Mouse (Mus musculus): ENCODE measurements around the gene Tbce. TPM values are rescaled to one million over a fixed set of nuclear protein-coding genes. Genes with fewer than 3 reads are reported as not detected.
"Not testable (repeated sequence)": the region's sequence is repeated elsewhere in the genome, so short reads cannot be mapped to it uniquely, and the experiment has no call there.

Gene Tbce
- polyA plus RNA-seq, 1 experiment from 2014 or later = 56.7 TPM

DNA sequence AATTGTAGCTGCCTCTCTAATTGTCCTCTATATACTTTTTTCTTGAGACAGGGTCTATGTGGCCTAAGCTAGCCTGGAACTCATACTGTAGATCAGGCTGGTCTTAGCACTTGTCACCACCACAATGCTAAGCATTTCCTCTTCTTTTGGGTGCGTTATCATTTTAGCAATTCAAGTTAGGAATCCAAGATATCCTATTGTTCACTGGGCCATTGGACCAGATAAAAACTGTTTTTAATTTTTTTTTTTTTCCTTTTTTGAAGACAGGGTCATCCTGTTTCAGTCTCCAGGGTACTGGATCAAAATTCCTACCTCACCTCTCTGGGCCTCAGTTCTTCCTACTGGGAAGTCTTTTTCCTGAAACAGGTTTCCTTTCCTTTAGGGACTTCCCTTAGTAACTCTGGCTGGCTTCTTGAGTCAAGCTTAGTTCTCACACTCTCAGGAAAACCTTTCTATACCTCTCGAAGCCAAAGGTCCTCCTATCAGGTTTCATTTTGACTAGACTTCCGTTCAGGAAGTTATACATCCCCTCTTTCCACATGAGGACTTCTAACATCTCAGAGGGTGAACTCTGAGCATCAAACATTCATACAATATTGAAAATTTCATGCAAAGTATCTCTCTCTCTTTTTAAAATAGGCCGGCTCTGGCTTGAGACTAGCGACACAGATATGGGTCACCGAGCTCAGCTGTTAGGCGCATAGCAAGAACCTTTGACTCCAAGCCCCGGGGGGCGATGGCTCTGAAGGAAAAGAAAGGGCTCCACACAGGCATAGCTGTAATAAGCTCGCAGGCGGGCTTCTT lies 23.0 kb upstream of the Tbce start:
- peak overlapping the region; percentile 97 for H3K27ac ChIP-seq (replicated peaks)
- no peaks in the 10 kb centered on the region for H3K27me3 ChIP-seq
- peaks cover 18% of the 10 kb centered on the region for H3K4me1 ChIP-seq
- H3K9me3 ChIP-seq (replicated peaks) = no peaks in the 10 kb centered on the region
- H3K9ac ChIP-seq = peak overlapping the region; percentile 79
- peaks cover 5% of the 10 kb centered on the region; the same call in 1 of the 2 replicates for H3K36me3 ChIP-seq
- no peak for ATAC-seq (ENCODE audit: insufficient number of reproducible peaks, low FRiP score, low TSS enrichment, low read depth)
- peak overlapping the region; percentile 85 for H3K4me3 ChIP-seq (replicated peaks)
- H3K4me2 ChIP-seq (replicated peaks) = peak overlapping the region; percentile 58
- 5% methylated on average over 11 of the region's 11 CpGs for WGBS

DNA sequence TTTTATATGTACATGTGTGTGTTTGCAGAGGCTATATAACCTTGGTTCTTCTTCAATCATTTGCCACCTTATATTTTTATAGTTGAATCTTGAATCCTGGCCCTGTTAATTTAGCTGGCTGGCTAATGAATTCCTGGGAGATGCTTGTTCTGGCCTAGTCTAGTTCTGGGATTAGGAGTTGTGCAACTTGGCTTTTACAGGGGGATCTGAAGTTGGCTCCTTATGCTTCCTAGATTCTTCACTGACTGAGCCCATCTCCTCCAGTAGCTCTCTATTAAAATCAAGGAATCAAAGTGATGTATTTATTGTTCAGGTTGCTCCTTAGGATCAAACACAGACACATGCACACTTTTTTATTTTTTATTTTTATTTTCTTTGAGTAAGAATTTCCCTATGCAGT lies 20.1 kb upstream of the Tbce start:
- Histone ChIP-seq H3K4me2 (replicated peaks) (no peak overlapping the region), H3K36me3 (peaks cover 27% of the 10 kb centered on the region; the same call in 1 of the 2 replicates), H3K9ac (no peak overlapping the region), H3K4me1 (peaks cover 14% of the 10 kb centered on the region; the same call in 1 of the 2 replicates), H3K9me3 (replicated peaks) (no peaks in the 10 kb centered on the region), H3K4me3 (replicated peaks) (no peak overlapping the region), H3K27me3 (no peaks in the 10 kb centered on the region), H3K27ac (replicated peaks) (no peak overlapping the region)
- ATAC-seq (ENCODE audit: insufficient number of reproducible peaks, low FRiP score, low TSS enrichment, low read depth) = no peak

- 93% methylated on average over 3 of the region's 3 CpGs for WGBS
- 0 out of 2 replicates have a peak, but pooled peaks cover 5% of the 10 kb centered on the region for H3K4me1 ChIP-seq
- H3K9me3 ChIP-seq (replicated peaks) = no peaks in the 10 kb centered on the region
- H3K36me3 ChIP-seq = peaks cover 54% of the 10 kb centered on the region
- no peak overlapping the region for H3K4me2 ChIP-seq (replicated peaks)
- ATAC-seq (ENCODE audit: insufficient number of reproducible peaks, low FRiP score, low TSS enrichment, low read depth) = no peak
- no peak overlapping the region for H3K27ac ChIP-seq (replicated peaks)
- no peaks in the 10 kb centered on the region for H3K27me3 ChIP-seq
- no peak overlapping the region for H3K4me3 ChIP-seq (replicated peaks)
- H3K9ac ChIP-seq = no peak overlapping the region
Measured at GRCm38 (mm10) chr13:14056801-14057200, 17.4 kb upstream of the Tbce start.

DNA sequence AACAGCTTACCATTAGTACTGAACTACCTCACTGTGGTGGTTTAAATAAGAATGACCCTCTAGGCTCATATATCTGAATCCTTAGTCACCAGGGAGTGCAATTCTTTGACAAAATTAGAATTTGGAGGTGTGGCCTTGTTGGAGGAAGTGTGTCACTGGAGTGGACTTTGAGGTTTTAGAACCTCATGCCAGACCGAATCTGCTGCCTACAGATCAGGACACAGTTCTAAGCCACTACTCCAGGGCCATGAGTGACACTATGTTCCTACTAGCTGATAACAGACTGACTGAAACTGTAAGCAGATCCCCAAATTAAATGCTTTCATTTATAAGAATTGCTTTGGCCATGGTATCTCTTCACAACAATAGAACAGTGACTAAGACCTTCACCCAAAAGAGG lies 10.4 kb upstream of the Tbce start:
- no peak overlapping the region for H3K9ac ChIP-seq
- 93% methylated on average over 1 of the region's 1 CpGs for WGBS
- H3K36me3 ChIP-seq = peaks cover 63% of the 10 kb centered on the region

GRCm38 (mm10) chr13:14044521-14044920 lies 5.1 kb upstream of the Tbce start:
- Histone ChIP-seq H3K4me3 (replicated peaks) (no peak overlapping the region), H3K4me2 (replicated peaks) (no peak overlapping the region), H3K27me3 (no peaks in the 10 kb centered on the region), H3K9me3 (replicated peaks) (no peaks in the 10 kb centered on the region), H3K27ac (replicated peaks) (no peak overlapping the region), H3K36me3 (peaks cover 23% of the 10 kb centered on the region), H3K9ac (no peak overlapping the region), H3K4me1 (peaks cover 6% of the 10 kb centered on the region)
- 68% methylated on average over 2 of the region's 2 CpGs for WGBS
- ATAC-seq (ENCODE audit: insufficient number of reproducible peaks, low FRiP score, low TSS enrichment, low read depth) = no peak

More for the DNA sequence above, 10.4 kb upstream of the Tbce start:
- Histone ChIP-seq H3K9me3 (replicated peaks) (no peaks in the 10 kb centered on the region), H3K4me2 (replicated peaks) (no peak overlapping the region), H3K27ac (replicated peaks) (no peak overlapping the region), H3K27me3 (no peaks in the 10 kb centered on the region), H3K4me1 (no peaks in the 10 kb centered on the region), H3K4me3 (replicated peaks) (no peak overlapping the region)
- ATAC-seq (ENCODE audit: insufficient number of reproducible peaks, low FRiP score, low TSS enrichment, low read depth) = no peak

DNA sequence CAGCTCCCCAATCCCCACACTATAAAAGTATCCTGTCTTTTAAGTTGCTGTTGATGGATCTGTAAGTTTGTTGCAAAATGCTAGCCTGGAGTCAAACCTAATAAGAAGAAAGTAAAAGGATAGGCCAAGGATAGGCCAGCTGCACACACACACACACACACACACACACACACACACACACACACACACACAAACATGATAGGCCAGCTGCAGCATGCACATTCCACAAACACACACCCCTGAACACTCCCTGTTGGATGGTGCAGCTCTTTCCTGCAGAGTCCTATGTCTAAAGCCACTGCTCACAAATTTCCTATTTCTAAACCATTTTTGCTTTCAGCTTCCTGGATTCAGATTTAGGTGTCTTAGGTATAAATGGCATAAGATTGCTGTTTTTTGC lies 4.4 kb upstream of the Tbce start:
- no peaks in the 10 kb centered on the region for H3K27me3 ChIP-seq
- H3K36me3 ChIP-seq = peaks cover 17% of the 10 kb centered on the region
- no peak overlapping the region for H3K4me2 ChIP-seq (replicated peaks)
- H3K9me3 ChIP-seq (replicated peaks) = no peaks in the 10 kb centered on the region
- H3K4me3 ChIP-seq (replicated peaks) = no peak overlapping the region
- H3K27ac ChIP-seq (replicated peaks) = no peak overlapping the region
- H3K4me1 ChIP-seq = peaks cover 7% of the 10 kb centered on the region
- ATAC-seq (ENCODE audit: insufficient number of reproducible peaks, low FRiP score, low TSS enrichment, low read depth) = no peak
- no peak overlapping the region for H3K9ac ChIP-seq

DNA sequence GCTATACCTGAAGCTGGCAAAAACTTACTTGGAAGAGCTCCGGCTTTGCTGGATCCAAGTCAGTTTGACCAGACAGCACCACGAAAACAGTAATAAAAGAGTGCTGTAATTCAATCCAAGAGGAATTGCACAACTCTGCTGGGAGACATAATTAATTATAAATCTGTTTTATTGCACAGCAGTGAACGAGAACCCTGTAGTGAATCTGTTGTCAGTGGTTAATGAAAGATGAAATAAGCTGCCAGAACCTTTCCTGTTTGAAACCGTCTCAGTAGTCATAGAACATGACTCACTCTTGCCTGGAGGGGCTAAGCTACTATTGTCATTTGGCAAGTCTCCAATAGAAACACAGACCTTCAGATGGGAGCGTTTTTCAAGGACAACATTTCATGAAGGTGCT lies 748 bp upstream of the Tbce start:
- 29% methylated on average over 5 of the region's 5 CpGs for WGBS
- Histone ChIP-seq H3K27me3 (no peaks in the 10 kb centered on the region), H3K4me1 (peaks cover 13% of the 10 kb centered on the region), H3K27ac (replicated peaks) (peak overlapping the region; percentile 96), H3K4me3 (replicated peaks) (peak overlapping the region; percentile 78), H3K36me3 (no peaks in the 10 kb centered on the region), H3K9ac (0 out of 2 replicates have a peak overlapping the region, but pooled peaks have one; percentile 77), H3K9me3 (replicated peaks) (no peaks in the 10 kb centered on the region), H3K4me2 (replicated peaks) (peak overlapping the region; percentile 87)
- no peak for ATAC-seq (ENCODE audit: insufficient number of reproducible peaks, low FRiP score, low TSS enrichment, low read depth)

- no peaks in the 10 kb centered on the region for H3K27me3 ChIP-seq
- H3K27ac ChIP-seq (replicated peaks) = peak overlapping the region; percentile 96
- ATAC-seq (ENCODE audit: insufficient number of reproducible peaks, low FRiP score, low TSS enrichment, low read depth) = peak; percentile 37
- 0% methylated on average over 8 of the region's 8 CpGs for WGBS
- no peaks in the 10 kb centered on the region for H3K36me3 ChIP-seq
- peak overlapping the region; percentile 77 for H3K9ac ChIP-seq
- no peaks in the 10 kb centered on the region for H3K9me3 ChIP-seq (replicated peaks)
- H3K4me1 ChIP-seq = peaks cover 13% of the 10 kb centered on the region
- peak overlapping the region; percentile 87 for H3K4me2 ChIP-seq (replicated peaks)
- H3K4me3 ChIP-seq (replicated peaks) = peak overlapping the region; percentile 78
Measured at GRCm38 (mm10) chr13:14038911-14039291, 537 bp downstream of the Tbce start.

DNA sequence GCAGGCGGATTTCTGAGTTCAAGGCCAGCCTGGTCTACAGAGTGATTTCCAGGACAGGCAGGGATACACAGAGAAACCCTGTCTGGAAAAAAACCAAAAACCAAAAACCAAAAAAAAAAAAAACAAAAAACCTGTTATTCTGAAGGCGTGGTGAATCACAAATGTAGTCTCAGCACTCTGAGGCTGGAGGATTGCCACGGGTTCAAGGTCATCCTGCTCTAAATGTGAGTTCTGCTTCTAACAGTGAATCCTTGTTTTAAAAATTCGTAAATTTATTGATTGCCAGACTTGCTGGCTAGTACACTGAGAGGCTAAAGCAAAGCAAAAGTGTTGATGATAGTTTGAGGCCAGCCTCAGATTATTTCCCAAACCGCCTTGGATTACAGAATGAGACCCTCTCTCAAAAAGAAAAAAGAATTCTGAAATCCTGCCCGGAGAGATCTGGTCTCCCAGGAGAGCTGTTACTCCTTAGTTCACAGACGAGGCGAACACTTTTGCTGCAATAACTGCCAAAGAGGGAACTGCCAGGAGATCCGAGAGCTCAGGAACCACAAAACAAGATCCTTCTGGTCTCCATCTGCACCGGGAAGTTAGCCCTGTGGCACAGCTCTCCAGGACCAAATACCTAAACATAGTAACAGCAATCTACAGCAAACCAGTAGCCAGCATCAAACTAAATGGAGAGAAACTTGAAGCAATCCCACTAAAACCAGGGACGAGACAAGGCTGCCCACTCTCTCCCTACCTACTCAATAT lies 3.4 kb downstream of the Tbce start:
- Histone ChIP-seq H3K9ac (no peak overlapping the region), H3K9me3 (replicated peaks) (no peaks in the 10 kb centered on the region), H3K36me3 (no peaks in the 10 kb centered on the region), H3K27me3 (no peaks in the 10 kb centered on the region), H3K4me1 (peaks cover 13% of the 10 kb centered on the region), H3K4me2 (replicated peaks) (no peak overlapping the region), H3K27ac (replicated peaks) (no peak overlapping the region), H3K4me3 (replicated peaks) (no peak overlapping the region)
- ATAC-seq (ENCODE audit: insufficient number of reproducible peaks, low FRiP score, low TSS enrichment, low read depth) = no peak
- 90% methylated on average over 11 of the region's 11 CpGs for WGBS

GRCm38 (mm10) chr13:14035352-14035751 lies 4.1 kb downstream of the Tbce start:
- H3K9me3 ChIP-seq (replicated peaks); H3K4me3 ChIP-seq (replicated peaks); H3K27ac ChIP-seq (replicated peaks); H3K36me3 ChIP-seq; H3K9ac ChIP-seq; H3K4me2 ChIP-seq (replicated peaks); H3K27me3 ChIP-seq; ATAC-seq (ENCODE audit: insufficient number of reproducible peaks, low FRiP score, low TSS enrichment, low read depth): not testable (repeated sequence)
- 85% methylated on average over 3 of the region's 3 CpGs for WGBS
- peaks cover 12% of the 10 kb centered on the region for H3K4me1 ChIP-seq

GRCm38 (mm10) chr13:14034073-14034348 lies 5.4 kb downstream of the Tbce start:
- no peak overlapping the region for H3K4me2 ChIP-seq (replicated peaks)
- H3K9me3 ChIP-seq (replicated peaks) = no peaks in the 10 kb centered on the region
- peaks cover 8% of the 10 kb centered on the region; the same call in 1 of the 2 replicates for H3K4me1 ChIP-seq
- no peak overlapping the region for H3K4me3 ChIP-seq (replicated peaks)
- H3K27ac ChIP-seq (replicated peaks) = no peak overlapping the region
- H3K27me3 ChIP-seq = no peaks in the 10 kb centered on the region
- no peak overlapping the region for H3K9ac ChIP-seq
- no peak for ATAC-seq (ENCODE audit: insufficient number of reproducible peaks, low FRiP score, low TSS enrichment, low read depth)
- peaks cover 3% of the 10 kb centered on the region; the same call in 1 of the 2 replicates for H3K36me3 ChIP-seq
